Mouse (Mus musculus): Measurements from ENCODE around the gene Urb2. TPM values are rescaled to one million over a fixed set of nuclear protein-coding genes. Genes with fewer than 3 reads are reported as not detected.
"Not testable (repeated sequence)": the region's sequence is repeated elsewhere in the genome, so short reads cannot be mapped to it uniquely, and the experiment has no call there.

The Urb2 gene
- total RNA-seq (2021): 10 to 100 TPM; 10.8 to 11.1 TPM

DNA sequence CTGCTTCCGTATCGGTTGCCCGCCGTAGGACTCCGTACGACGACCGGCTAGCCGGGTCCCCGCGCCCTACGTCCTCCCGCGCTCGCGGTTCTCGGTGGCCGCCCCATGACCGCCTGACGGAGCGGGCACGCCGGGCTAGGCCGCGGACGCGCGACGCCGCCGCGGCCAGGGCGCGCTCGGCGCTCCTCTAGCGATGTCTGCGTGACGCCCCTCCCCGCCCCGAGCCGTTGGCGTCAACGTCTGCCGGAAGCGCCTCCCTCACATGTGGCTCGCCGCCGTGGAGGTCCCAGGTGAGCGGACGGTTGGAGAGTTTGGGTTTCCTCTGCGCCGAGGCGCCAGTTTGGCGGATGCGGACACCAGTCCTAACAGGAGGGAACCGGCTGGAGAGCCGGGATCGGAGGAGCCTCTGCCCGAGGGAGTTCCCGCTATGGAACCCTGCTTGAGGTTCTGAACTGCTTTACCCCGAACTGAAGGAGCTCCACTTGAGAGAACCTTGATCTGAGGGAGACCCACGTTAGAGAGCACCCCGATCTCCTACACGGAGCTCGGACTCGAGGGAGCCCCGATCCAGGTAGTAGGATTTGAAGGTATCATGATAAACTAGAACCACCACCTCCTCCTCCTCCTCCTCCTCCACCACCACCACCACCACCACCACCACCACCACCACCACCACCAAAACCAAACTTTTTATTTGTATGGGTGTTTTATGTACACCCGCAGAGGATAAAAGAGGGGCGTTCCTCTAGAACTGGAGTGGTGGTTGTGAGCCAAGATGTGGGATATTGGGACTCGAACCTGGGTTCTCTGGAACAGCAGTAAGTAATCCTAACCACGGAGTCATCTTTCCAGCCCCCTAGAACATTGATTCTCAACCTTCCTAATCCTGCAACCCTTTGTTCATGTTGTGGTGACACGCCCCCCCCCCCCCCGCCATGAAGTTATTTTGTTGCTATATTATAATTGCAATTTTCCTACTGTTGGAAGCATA lies at the start of gene Urb2, which contains the start of gene Taf5l:
TSS of gene Urb2 (plus strand) at position 272 of the 991 bp plus-strand sequence.
TSS of gene Taf5l (minus strand) at position 161 of the 991 bp plus-strand sequence.
- peak; percentile 94 for DNase-seq

DNA sequence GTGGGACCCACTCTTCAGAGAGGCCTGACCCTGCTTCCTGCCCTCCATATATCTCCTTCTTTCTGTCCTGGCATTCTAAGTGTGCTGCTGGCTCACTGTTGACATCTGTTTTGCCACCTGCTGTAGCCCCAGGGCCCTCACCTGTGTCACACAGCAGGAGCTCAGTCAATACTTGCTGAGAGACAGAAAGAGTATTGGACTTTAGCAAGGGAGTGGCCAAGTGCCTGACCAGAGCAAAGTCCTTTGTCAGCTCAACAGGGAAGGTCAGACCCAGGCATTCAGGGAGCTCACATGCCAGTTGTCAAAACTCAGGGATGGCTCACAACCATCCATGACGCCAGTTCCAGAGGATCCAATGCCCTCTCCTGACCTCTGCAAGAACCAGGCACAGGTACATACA lies 47.8 kb upstream of the Urb2 start:
- DNase-seq: no peak

DNA sequence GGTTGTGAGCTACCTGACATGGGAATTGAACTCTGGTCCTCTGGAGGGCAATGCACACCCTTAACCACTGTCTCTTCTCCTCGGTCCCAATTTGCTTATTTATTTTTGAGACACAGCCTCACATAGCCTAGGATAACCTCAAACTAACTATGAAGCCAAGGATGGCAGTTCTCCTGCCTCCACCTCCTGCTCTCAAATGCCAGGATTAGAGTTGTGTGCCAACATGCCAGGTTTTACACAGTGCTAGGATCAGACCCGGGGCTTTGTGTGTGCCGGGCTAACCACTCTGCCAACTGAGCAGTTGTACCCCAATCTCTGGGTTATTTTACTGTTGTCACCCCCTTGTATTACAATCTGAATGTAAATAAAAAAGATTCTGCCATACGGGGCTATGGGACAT lies 43.8 kb upstream of the Urb2 start:
- DNase-seq: no peak

DNA sequence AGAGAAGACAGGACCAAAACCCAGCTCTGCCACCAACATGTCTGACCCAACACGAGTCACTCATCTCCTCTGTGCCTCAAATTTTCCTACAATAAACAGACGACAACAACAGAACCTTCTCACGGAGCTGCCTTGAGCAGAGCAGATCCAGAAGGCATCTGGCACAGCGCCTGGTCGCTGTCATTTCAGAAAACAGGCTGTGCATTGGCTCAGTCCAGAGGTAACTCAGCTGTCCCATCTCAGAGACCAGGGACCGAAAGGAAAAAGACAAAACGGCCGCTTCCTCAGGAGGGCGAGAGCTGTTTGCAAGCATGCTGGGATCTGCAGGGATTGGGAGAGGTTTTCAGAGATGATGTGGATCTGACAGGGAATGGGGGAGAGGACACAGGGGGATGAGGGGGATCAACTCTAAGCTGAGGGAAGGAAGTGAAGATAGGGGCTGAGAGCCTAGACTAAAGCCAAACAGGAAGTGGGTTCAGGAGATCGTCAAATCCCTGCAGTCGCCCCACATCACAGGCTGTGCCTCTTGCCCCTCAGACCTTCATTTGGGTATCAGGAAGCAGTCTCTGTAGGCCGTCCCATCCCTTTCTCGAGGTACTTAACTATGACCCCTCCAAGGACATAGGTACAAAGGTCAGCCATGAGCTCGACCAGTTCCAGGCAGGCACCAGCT lies 43.0 kb upstream of the Urb2 start:
- DNase-seq: peak; percentile 80

DNA sequence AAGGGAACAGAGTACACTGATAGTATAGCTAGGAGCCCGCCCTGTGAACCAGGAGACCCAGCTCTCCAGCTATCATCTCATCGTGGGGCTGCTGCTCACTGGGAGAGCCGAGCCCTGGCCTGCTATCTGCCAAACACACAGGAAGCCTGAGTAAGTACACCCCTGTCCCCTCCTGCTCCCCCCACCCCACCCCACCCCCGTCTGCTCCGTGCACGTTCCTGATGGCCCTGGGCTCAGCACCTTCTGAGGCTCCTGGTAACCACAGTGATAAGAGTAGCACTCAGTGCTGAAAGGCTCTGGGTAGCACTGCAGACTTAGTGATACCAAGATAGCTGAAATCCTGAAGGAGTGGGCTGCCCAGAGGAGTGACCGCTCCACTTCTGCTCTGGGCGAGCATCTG lies 42.4 kb upstream of the Urb2 start:
- DNase-seq: no peak

DNA sequence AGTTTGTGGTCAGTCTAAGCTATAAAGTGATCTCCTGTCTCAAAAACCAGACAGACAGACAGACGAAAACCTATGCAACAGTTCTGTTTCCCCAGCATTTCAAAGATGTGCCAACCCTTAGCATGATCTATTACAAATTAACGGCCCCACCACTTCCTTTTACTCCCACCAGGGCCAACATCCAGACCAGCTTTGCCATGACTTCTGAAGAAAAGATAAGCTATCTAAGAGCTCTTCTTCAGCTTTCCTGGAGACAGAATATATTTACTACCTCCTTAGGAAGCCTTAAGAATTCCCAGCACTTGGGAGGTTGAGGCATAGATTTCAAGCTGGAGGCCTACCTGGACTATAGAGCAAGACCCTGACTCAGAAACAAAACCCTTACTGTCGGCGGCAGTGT lies 41.1 kb upstream of the Urb2 start:
- no peak for DNase-seq

DNA sequence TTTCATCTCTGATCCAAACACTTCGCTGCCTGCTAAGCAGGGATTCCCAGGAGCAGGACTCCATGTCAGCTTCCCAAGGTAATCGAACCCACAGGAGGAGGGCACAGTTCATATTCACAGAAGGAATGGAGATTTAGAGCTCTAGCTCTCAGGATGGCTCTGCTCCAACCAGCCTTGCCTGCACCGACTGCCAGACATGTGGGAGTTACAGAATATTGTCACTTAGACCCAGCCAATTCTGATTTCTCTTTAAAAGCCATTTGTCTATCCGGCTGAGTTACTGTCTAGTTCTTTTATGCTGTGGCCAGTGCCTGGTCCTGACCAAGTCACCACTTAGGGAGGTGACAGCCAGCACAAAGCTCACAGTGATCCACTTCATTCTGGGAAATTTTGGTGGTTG lies 39.6 kb upstream of the Urb2 start:
- peak; percentile 35 for DNase-seq

DNA sequence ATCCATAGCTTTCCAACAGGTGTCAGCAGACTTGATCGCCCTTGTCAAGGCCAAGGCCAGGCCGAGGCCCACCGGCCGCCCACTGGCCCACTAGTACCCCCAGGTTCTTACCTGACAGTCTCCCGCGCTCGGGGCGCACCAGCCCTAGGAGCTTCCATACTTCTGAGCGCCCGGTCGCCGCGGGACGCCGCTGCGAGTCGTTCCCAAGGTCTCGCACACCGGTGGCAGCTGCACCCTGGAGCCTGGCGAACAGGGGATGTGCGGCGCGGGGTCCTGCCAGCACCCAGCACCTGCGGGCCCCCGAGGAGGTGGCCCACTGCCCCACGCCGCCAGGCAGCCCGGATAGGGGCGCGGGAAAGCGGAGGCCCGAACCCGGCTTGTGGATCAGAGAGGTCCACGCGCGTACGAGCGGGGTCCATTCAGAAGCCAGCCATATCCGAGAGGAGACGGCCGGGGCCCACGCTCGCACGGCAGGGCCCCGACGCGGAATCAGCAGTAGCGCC lies 39.0 kb upstream of the Urb2 start:
- no peak for DNase-seq

DNA sequence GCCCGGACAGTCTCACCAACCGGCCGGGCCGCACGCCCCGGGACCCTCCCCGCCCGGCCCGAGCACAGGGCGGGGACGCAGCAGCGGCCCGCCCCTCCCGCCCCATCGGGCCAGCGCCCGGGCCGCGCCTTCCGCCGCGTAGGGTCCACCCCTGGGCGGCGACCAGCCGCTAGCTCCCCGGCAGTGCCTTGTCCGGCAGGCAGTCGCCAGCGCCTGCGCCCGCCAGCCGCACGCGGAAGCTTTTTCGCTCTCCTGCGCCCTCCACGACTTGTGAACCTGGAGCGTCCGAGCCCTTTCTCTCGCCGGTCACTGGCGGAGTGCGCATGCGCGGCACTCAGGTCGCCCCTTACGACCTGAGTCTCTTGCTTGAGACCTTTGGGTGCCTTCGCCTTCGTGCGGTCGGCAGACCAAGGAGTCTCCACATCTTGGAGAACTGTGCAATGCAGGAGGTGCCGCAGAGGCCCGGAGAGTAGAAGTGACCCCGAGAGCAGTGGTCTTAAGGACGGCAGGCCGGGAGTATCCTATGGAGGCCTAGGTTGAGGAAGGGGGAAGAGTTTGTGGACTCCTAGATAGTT lies 38.4 kb upstream of the Urb2 start, which contains the start of gene Abcb10:
TSS of gene Abcb10 (minus strand) at position 297 of the 575 bp plus-strand sequence.
- DNase-seq: peak; percentile 93

DNA sequence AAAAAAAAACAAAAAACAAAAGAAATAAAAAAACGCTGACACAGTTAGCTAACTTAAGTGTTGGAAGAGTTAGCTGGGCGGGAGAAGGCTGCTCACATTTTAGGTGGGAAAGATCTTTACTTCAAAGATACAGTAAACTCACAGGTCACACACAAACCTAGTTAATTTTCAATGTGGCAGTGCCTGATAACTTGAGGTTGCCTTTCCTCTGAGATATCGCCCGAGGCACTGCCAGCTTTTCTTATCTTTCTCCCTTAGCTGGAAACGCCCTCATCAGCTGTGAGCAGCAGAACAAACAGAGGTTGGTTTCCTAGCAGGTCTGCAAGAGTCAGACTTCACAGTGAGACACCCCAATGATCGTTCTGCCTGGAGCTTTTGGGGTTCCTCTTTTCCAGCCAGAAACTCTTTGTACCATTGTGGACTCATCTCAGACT lies 32.7 kb upstream of the Urb2 start:
- peak; percentile 41 for DNase-seq

DNA sequence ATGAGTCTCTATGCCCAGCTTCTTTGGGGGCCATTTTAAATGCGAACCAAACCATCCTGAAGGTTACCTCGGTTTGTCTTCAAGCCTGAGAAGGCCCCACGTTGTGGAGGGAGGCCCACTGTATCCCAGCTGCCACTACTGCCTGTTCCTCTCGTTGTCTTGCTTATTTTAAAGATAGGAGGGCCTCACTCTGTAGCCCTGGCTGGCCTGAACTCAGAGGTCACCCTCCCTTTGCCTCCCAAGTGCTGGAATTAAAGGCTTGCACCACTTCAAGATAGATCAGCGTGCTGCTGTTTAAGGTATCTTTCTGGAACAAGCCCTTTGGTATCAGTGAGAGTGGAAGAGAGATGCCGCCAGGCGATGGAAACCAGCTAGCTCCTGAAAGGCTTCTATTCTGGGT lies 32.2 kb upstream of the Urb2 start:
- DNase-seq: peak; percentile 10

DNA sequence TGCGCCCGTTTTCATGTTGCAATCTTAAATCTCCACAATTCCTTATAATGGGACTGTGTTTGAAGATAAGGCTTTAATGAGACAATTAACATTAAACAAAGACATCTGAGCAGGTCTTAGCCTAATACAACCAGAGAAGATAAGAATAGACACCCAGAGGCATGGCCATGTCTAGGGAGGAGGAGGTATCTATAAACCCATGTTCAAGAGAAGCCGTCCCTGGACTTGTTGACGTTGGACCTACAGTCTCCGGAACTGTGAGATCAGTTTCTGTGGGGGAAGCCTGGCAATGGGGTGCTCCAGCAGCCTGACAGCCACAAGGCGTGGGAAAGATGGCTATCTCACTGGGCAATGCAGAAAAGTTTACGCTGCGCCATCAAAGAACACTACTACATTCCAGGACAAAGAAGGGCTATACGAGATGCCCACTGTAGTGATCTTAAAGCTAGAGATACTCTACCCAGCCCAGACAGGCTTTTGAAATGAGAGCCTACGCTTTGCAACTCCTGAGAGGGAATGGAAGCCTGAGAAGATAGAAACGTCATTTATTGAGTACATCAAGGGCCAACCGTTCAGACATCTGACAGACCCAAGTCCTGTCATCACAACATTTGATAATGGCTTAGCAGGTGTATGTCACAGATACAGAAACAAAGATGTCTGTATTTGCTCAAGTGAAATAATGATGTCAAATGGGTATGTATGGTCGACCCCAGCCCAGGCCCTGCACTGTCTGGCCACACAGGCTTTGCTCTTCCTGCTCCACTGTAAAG lies 30.8 kb upstream of the Urb2 start:
- DNase-seq: no peak

DNA sequence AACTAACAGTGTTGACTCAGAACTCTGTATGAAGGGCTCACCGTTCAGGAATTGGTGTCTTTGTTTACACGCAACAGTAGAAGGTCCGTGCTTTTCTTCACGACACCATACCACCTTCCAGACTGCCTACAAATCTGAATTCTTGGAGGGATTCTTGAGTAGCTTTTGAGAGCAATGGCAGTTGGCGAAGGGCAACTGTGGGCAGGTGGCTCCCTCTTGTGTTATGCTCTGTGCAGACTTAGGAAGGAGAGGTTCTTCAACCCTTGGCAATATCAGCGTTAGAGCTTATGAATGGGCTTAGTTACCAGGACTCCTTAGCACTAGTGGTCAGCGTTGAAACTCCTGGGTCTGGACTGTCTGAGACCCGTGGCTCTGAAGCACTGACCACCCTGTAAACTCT lies 28.7 kb upstream of the Urb2 start:
- DNase-seq: peak; percentile 14

DNA sequence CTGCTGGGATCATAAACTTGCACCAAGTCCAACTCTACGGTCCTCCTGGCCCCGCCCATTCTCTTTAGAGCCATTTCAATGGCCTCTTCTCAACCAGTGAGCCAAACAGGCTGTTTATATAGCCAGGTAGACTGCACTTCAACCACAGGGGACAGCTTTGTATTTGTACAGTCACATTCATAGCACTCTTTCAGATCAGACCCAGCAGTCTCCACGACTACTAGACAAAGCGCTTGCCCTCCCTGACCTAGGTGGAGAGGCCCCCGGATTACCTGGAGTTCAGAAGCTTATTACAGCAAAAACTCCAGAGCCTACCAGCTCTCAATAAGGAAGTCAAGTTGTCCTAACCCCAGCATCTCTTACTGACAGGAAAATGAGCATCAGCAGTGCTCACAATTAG lies 27.7 kb upstream of the Urb2 start:
- no peak for DNase-seq

DNA sequence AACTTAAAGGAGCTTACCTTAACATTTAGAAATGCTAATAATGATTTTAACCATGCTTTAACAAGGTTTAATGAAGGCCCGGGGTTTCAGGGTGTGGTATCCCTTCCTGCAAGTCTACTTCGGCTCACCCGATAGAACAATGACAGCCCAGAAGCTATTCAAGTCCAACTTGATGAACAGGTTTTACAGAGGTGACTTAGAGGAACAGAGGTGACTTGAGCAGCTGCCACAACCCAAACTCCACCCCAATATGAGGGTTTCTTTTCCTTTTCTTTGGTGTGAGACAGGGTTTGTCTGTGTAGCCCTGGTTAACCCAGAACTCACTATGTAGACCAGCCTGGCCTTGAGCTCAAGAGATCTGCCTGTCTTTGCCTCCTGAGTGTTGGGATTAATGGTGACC lies 27.3 kb upstream of the Urb2 start:
- no peak for DNase-seq

DNA sequence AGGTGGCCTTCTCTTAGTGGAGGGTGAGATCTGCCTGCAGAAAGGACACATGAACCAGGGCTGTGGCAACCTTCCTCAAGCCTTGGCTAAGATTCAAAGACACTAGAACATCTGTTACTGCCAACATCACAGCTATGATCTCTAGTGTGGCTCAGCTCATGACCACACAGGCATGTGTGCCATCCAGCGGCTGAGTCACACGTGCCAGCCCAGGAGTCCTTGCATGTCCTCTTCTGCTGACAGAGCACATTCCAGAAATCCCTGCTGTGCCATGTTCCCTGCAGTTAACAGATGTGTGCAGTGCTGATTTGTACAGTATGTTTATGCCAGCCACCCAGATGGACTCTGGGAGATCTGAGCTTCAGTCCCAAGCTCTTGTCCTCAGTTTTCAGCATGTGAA lies 21.7 kb upstream of the Urb2 start:
- peak; percentile 37 for DNase-seq

DNA sequence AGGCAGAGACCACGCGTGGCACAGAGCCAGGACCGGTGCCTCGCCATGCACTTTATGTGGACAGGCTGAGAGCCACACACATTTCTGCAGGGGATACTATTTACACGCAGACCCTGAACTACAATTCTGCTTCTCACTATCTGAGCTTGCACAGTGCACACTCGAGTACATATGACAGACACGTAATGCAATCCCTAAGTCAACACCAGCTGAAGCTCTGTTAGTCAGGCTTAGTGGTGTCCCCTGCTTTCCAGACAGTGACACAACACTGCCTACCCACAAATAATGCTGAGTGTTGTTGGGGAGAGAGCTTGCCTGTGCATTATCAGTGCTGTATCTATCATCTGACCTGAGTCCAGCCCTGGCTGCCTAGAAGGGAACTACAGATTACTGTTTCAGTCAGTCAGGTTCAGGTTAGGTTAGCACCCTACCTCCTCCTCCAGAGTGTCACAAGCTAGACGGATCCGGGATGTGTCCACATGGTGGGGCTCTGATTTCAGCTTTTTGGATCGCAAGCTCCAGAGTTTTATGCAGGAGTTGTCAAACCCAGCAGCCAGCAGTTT lies 18.7 kb upstream of the Urb2 start:
- DNase-seq: no peak

DNA sequence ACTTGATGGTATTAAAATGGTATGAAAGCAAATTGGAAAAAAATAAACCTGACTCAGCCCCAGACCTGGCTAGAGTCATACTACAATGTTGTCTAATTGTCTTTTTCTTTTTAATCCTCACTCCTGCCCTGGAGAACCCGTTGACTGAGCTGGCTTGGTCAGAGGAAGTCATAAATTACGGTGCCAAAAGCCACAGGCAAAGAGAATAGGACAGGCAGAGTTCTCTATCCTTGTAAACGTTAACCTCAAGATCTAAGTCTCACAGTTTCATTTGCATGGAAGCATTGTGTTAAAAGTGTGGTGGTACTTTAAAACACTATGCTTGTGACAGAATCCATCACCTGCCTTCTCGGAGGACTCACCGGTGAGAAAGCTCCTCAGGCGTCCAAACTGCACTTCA lies 13.5 kb upstream of the Urb2 start:
- no peak for DNase-seq

DNA sequence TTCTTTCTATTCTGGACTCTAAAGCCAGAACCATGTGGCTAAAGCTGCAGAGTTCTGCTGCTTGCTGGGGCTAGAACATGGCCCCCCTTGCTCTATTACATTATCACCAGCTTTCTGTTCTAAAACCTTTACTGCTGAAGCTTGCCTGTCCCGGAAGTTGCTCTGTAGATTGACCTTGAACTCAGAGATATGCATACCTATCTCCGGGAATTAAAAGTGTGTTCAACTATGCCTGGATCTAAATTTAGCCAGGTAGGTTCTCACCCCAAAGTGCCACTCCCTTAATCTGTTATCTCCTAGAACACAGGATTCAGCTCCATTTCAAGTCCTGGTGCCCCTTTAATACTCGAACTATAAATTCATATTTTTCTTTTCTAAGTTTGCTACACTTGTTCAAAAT lies 9.7 kb upstream of the Urb2 start:
- DNase-seq: no peak

DNA sequence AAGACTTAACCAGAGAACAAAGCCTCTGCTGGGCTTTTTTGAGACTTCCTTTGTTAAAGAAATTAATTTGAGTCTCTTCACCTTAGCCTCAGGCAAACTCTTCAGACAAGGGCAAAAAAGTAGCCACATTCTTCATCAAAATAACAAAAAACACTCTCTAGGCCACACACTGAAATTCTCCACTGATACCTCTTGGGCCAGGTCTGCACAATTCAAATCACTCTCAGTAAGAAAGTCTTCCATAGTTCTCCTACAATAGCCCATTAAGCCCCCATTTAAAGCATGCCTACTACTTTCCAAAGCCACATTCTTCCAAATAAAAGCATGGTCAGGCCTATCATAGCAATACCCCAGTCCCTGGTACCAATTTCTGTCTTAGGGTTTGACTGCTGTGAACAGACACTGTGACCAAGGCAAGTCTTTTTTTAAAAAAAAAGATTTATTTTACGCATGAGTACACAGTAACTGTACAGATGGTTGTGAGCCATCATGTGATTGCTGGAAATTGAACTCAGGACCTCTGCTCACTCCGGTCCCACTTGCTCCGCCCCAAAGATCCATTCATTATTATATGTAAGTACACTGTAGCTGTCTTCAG lies 9.2 kb upstream of the Urb2 start:
- no peak for DNase-seq

DNA sequence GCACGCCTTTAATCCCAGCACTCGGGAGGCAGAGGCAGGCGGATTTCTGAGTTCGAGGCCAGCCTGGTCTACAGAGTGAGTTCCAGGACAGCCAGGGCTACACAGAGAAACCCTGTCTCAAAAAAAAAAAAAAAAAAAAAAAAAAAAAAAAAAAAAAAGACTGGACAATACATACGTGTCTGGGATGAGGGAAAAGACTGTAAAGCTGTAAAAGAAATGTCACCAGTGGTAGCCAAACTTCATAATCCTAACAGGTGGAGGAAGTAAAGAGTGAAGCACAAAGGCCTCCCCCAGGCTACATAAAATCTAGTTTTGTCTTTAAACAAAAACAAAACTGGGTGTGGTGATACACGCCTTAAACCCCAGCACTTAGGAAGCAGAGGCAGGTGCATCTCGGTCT lies 7.0 kb upstream of the Urb2 start:
- not testable (repeated sequence) for DNase-seq
